Mouse (Mus musculus) embryonic facial prominence, embryonic 14.5 days (tissue): ENCODE data around the gene Pds5b. TPM values are rescaled to one million over a fixed set of nuclear protein-coding genes. Genes with fewer than 3 reads are reported as not detected.
"Not testable (repeated sequence)": the region's sequence is repeated elsewhere in the genome, so short reads cannot be mapped to it uniquely, and the experiment has no call there.

ENCODE experiments used
- ATAC-seq: fragments of 200-750 bp; cut with Nextera tagmentation; 2 replicates; pipeline ENCODE4 v1.8.0; 2017; ENCODE audit warnings: low read depth, moderate number of reproducible peaks, moderate TSS enrichment
- DNase-seq: peaks from one replicate; pipeline ENCODE4 v3.0.0-alpha.2; 2015; ENCODE audit warnings: low spot score
- H3K27ac ChIP-seq: fragments of 300-500 bp; sonication (generic); replicated peaks from 2 replicates; pipeline ENCODE4 v1.5.1; 2014; ENCODE audit warnings: low read depth, mild to moderate bottlenecking, low read length, moderate library complexity
- H3K27me3 ChIP-seq: fragments of 300-500 bp; sonication (generic); replicated peaks from 2 replicates; pipeline ENCODE4 v1.6.1; 2014; ENCODE audit warnings: low read length; ENCODE audit not compliant: control insufficient read depth, insufficient read depth
- H3K36me3 ChIP-seq: fragments of 300-500 bp; sonication (generic); 2 replicates; pipeline ENCODE4 v1.6.1; 2014; ENCODE audit warnings: low read length, mixed read lengths; ENCODE audit not compliant: control insufficient read depth, insufficient read depth
- H3K4me1 ChIP-seq: fragments of 300-500 bp; sonication (generic); 2 replicates; pipeline ENCODE4 v1.6.1; 2014; ENCODE audit warnings: antibody characterized with exemption, low read length; ENCODE audit not compliant: control insufficient read depth, insufficient read depth
- H3K4me2 ChIP-seq: fragments of 300-500 bp; sonication (generic); 2 replicates; pipeline ENCODE4 v1.6.1; 2014; ENCODE audit warnings: low read depth, mild to moderate bottlenecking, low read length, moderate library complexity, mixed read lengths
- H3K4me3 ChIP-seq: fragments of 300-500 bp; sonication (generic); 2 replicates; pipeline ENCODE4 v1.5.1; 2014; ENCODE audit warnings: low read depth, mild to moderate bottlenecking, low read length
- H3K9ac ChIP-seq: fragments of 300-500 bp; sonication (generic); 2 replicates; pipeline ENCODE4 v1.6.1; 2014; ENCODE audit warnings: low read depth, mild to moderate bottlenecking, low read length, moderate library complexity, mixed read lengths
- H3K9me3 ChIP-seq: fragments of 300-500 bp; sonication (generic); 2 replicates; pipeline ENCODE4 v1.6.1; 2016; ENCODE audit warnings: low read length; ENCODE audit not compliant: control insufficient read depth
- WGBS: fragments of 180-500 bp; shearing (Covaris S2); extraction: QIAGEN DNeasy Blood & Tissue Kit; methylation state at CpG from one replicate; pipeline ENCODE4 v1.1.7; 2014; 5-methylcytosine and 5-hydroxymethylcytosine counted together
- polyA plus RNA-seq: library from polyadenylated mRNA; unstranded; fragments of >200 nt; fragmentation: Nextera tagmentation; extraction: Ambion mirVana; gene quantifications from 2 replicates; pipeline ENCODE4 v1.2.1, GENCODE M21; 2014

Gene Pds5b
- polyA plus RNA-seq, 1 experiment from 2014 or later, result 38.1 TPM

DNA sequence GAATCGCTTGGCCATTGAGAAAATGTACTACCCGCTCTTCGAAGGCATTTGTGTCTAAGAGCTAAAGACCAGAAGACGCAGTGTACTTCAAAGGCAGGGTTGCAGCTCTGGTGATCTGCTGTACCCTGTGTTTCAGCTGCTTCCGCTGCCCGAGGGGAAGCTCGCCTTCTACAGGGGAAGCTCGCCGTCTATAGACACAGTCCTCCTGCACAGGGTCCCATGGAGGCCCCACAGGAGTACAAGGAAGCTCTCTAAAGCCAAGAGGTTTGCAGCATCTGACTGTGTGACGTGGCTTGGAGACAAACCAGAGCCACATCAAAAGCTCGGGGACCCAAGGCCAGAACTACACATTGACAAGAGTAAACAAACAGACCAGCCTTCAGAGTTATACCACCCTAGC lies 167.1 kb downstream of the Pds5b start:
- Histone ChIP-seq H3K9ac (no peak overlapping the region), H3K4me3 (no peak overlapping the region), H3K27me3 (no peaks in the 10 kb centered on the region), H3K4me2 (peak overlapping the region; percentile 23; the same call in 1 of the 2 replicates), H3K27ac (peak overlapping the region; percentile 62), H3K36me3 (no peaks in the 10 kb centered on the region), H3K4me1 (peaks cover 14% of the 10 kb centered on the region), H3K9me3 (peaks cover 23% of the 10 kb centered on the region)
- WGBS, result 39% methylated on average over 11 of the region's 11 CpGs
- no peak for ATAC-seq
- DNase-seq, result peak; percentile 22

GRCm38 (mm10) chr5:150845961-150846360 lies 172.4 kb downstream of the Pds5b start:
- no peaks in the 10 kb centered on the region for H3K36me3 ChIP-seq
- no peak overlapping the region for H3K4me2 ChIP-seq
- no peaks in the 10 kb centered on the region for H3K9me3 ChIP-seq
- H3K27ac ChIP-seq, result no peak overlapping the region
- 97% methylated on average over 6 of the region's 6 CpGs for WGBS
- no peaks in the 10 kb centered on the region for H3K4me1 ChIP-seq
- no peak for ATAC-seq
- no peaks in the 10 kb centered on the region for H3K27me3 ChIP-seq
- H3K4me3 ChIP-seq, result no peak overlapping the region
- no peak for DNase-seq
- no peak overlapping the region for H3K9ac ChIP-seq

- no peaks in the 10 kb centered on the region for H3K4me1 ChIP-seq
- no peaks in the 10 kb centered on the region for H3K36me3 ChIP-seq
- no peak for DNase-seq
- H3K4me2 ChIP-seq, result no peak overlapping the region
- H3K4me3 ChIP-seq, result no peak overlapping the region
- no peak for ATAC-seq
- no peaks in the 10 kb centered on the region for H3K9me3 ChIP-seq
- WGBS, result 43% methylated on average over 2 of the region's 2 CpGs
- no peak overlapping the region for H3K27ac ChIP-seq
- no peak overlapping the region for H3K9ac ChIP-seq
- H3K27me3 ChIP-seq, result no peaks in the 10 kb centered on the region
Measured at GRCm38 (mm10) chr5:150850821-150851220, 177.3 kb downstream of the Pds5b start.

GRCm38 (mm10) chr5:150852097-150852496 lies 178.6 kb downstream of the Pds5b start:
- H3K4me1 ChIP-seq, H3K27ac ChIP-seq, H3K4me2 ChIP-seq, H3K9me3 ChIP-seq, ATAC-seq, H3K4me3 ChIP-seq, H3K27me3 ChIP-seq, H3K9ac ChIP-seq, H3K36me3 ChIP-seq, DNase-seq: not testable (repeated sequence)
- WGBS, result 73% methylated on average over 2 of the region's 2 CpGs

DNA sequence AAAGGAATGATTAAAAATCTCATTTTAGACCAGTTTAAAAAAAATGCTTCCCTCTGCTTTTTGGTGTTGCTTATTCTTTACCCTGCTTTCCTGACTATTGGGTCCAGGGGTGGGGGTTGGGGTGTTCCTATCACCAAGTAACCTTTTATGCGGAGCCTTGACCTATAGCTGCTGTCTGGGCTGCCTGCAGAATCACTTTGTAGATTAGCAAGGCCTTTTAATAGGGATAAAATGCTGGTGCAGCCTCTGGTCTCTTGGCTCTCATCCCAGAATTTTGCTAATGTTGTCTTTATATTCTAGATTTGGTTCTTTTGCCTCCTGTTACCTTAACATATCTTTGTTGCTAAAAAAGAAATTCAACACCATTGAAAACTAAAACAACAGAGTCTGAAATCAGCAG lies 181.0 kb downstream of the Pds5b start:
- no peaks in the 10 kb centered on the region for H3K9me3 ChIP-seq
- H3K4me1 ChIP-seq, result no peaks in the 10 kb centered on the region
- 35% methylated on average over 1 of the region's 1 CpGs for WGBS
- no peaks in the 10 kb centered on the region for H3K36me3 ChIP-seq
- H3K27ac ChIP-seq, result no peak overlapping the region
- H3K9ac ChIP-seq, result no peak overlapping the region
- DNase-seq, result peak; percentile 62
- ATAC-seq, result no peak
- H3K4me3 ChIP-seq, result no peak overlapping the region
- no peaks in the 10 kb centered on the region for H3K27me3 ChIP-seq
- H3K4me2 ChIP-seq, result no peak overlapping the region

GRCm38 (mm10) chr5:150859642-150860194 lies 186.2 kb downstream of the Pds5b start:
- DNase-seq, result no peak

More at GRCm38 (mm10) chr5:150859642-150860194, 186.2 kb downstream of the Pds5b start:
- Histone ChIP-seq H3K4me2 (no peak overlapping the region), H3K4me1 (no peaks in the 10 kb centered on the region), H3K36me3 (no peaks in the 10 kb centered on the region), H3K9me3 (no peaks in the 10 kb centered on the region), H3K4me3 (no peak overlapping the region), H3K27me3 (no peaks in the 10 kb centered on the region), H3K27ac (no peak overlapping the region), H3K9ac (no peak overlapping the region)
- no peak for ATAC-seq
- 40% methylated on average over 5 of the region's 5 CpGs for WGBS

Other genes with a start within 250 kb of the Pds5b start
- not detected in 2 replicates for gene Zar1l, start 155.6 kb upstream of the Pds5b start, polyA plus RNA-seq
- gene Brca2, start 151.1 kb upstream of the Pds5b start, polyA plus RNA-seq, result 14.5 and 21.0 TPM in 2 replicates
- gene N4bp2l1, start 76.6 kb upstream of the Pds5b start, polyA plus RNA-seq, result 4.7 and 6.1 TPM in 2 replicates
- gene N4bp2l2, start 7.6 kb upstream of the Pds5b start, polyA plus RNA-seq, result 41.6 and 44.5 TPM in 2 replicates